Mouse (Mus musculus): ENCODE data around the gene Ciart.

GRCm38 (mm10) chr3:95866071-95866470 is 16.0 kb downstream of the Ciart start:
- no peak for TF ChIP-seq RCOR1 (conservative IDR thresholded peaks at IDR 0.05; ENCODE audit: low read depth, low read length)
- TF ChIP-seq POLR2AphosphoS2 (IDR thresholded peaks at IDR 0.05; ENCODE audit: low read depth, low read length), result no peak
- TF ChIP-seq CTCF (conservative IDR thresholded peaks at IDR 0.05 in 1 of 2, IDR thresholded peaks at IDR 0.05 in 1 of 2; ENCODE audit: low read depth in 2 of 2, low read length in 2 of 2), result no peak
- no peak for TF ChIP-seq ELF1 (IDR thresholded peaks at IDR 0.05; ENCODE audit: low read depth, low read length)
- no peak for TF ChIP-seq IRF4 (IDR thresholded peaks at IDR 0.05; ENCODE audit: low read depth, low read length)
- TF ChIP-seq MYC (IDR thresholded peaks at IDR 0.05; ENCODE audit: low read depth, low read length), result no peak
- TF ChIP-seq POLR2A (IDR thresholded peaks at IDR 0.05; ENCODE audit: low read depth, low read length), result no peak
- no peak for TF ChIP-seq JUND (conservative IDR thresholded peaks at IDR 0.05; ENCODE audit: low read depth, low read length)
- TF ChIP-seq ZNF384 (IDR thresholded peaks at IDR 0.05; ENCODE audit: low read depth, low read length), result no peak
- no peak for TF ChIP-seq MXI1 (IDR thresholded peaks at IDR 0.05; ENCODE audit: low read depth, low read length)
- TF ChIP-seq USF2 (conservative IDR thresholded peaks at IDR 0.05; ENCODE audit: low read depth, low read length), result no peak
- no peak for TF ChIP-seq HCFC1 (IDR thresholded peaks at IDR 0.05; ENCODE audit: low read depth, low read length)
- no peak for TF ChIP-seq EP300 (IDR thresholded peaks at IDR 0.05; ENCODE audit: low read length)
